Mouse (Mus musculus) heart, embryonic 10.5 days (tissue): ENCODE results near the gene Zfp280c. TPM values are rescaled to one million over a fixed set of nuclear protein-coding genes. Genes with fewer than 3 reads are reported as not detected.

Experiments
- DNase-seq: peaks from one replicate; pipeline ENCODE4 v3.0.0-alpha.2; 2017; ENCODE audit warnings: low spot score
- H3K27ac ChIP-seq: fragments of 300-500 bp; sonication (generic); 2 replicates; pipeline ENCODE4 v1.5.1; 2016; ENCODE audit warnings: mild to moderate bottlenecking
- H3K27me3 ChIP-seq: fragments of 300-500 bp; sonication (generic); 2 replicates; pipeline ENCODE4 v1.6.1; 2016; ENCODE audit warnings: mild to moderate bottlenecking; ENCODE audit not compliant: poor library complexity, insufficient read depth, severe bottlenecking
- H3K36me3 ChIP-seq: fragments of 300-500 bp; sonication (generic); 2 replicates; pipeline ENCODE4 v1.6.1; 2016; ENCODE audit warnings: mild to moderate bottlenecking, moderate library complexity
- H3K4me1 ChIP-seq: fragments of 300-500 bp; sonication (generic); 2 replicates; pipeline ENCODE4 v1.6.1; 2016; ENCODE audit warnings: mild to moderate bottlenecking
- H3K4me3 ChIP-seq: fragments of 300-500 bp; sonication (generic); 2 replicates; pipeline ENCODE4 v1.5.1; 2016; ENCODE audit warnings: mild to moderate bottlenecking, moderate library complexity
- H3K9me3 ChIP-seq: fragments of 300-500 bp; sonication (generic); 2 replicates; pipeline ENCODE4 v1.6.1; 2016; ENCODE audit warnings: mild to moderate bottlenecking, moderate library complexity
- WGBS: fragments of 180-500 bp; shearing (Covaris S2); methylation state at CpG from one replicate; pipeline ENCODE4 v1.1.7; 2016; 5-methylcytosine and 5-hydroxymethylcytosine counted together
- microRNA-seq: library from miRNA; unstranded; fragments of <30 nt; microRNA quantifications from one replicate; pipeline ENCODE4, GENCODE M21; 2017
- polyA plus RNA-seq: library from polyadenylated mRNA; unstranded; fragments of >200 nt; fragmentation: Nextera tagmentation; extraction: Ambion mirVana; gene quantifications from 2 replicates; pipeline ENCODE4 v1.2.1, GENCODE M21; 2016

The Zfp280c gene
- polyA plus RNA-seq, 1 experiment from 2014 or later = 8.8 TPM

GRCm38 (mm10) chrX:48525332-48525731, 69.0 kb downstream of the Zfp280c start:
- WGBS = 73% methylated on average over 1 of the region's 1 CpGs
- Histone ChIP-seq H3K27me3 (no peaks in the 10 kb centered on the region), H3K9me3 (no peaks in the 10 kb centered on the region), H3K4me3 (no peak overlapping the region), H3K27ac (peak overlapping the region; percentile 47; the same call in 1 of the 2 replicates), H3K4me1 (no peaks in the 10 kb centered on the region), H3K36me3 (no peaks in the 10 kb centered on the region)
- no peak for DNase-seq

- H3K9me3 ChIP-seq = no peaks in the 10 kb centered on the region
- H3K4me1 ChIP-seq = no peaks in the 10 kb centered on the region
- no peak for DNase-seq
- no peak overlapping the region for H3K4me3 ChIP-seq
- no peaks in the 10 kb centered on the region for H3K27me3 ChIP-seq
- H3K27ac ChIP-seq = no peak overlapping the region
- WGBS = 58% methylated on average over 3 of the region's 3 CpGs
- H3K36me3 ChIP-seq = no peaks in the 10 kb centered on the region
Observed at GRCm38 (mm10) chrX:48523512-48523911, 70.8 kb downstream of the Zfp280c start.

GRCm38 (mm10) chrX:48521651-48522050, 72.7 kb downstream of the Zfp280c start:
- H3K36me3 ChIP-seq = no peaks in the 10 kb centered on the region
- H3K4me1 ChIP-seq = no peaks in the 10 kb centered on the region
- DNase-seq = no peak
- no peak overlapping the region for H3K27ac ChIP-seq
- H3K4me3 ChIP-seq = no peak overlapping the region
- H3K9me3 ChIP-seq = no peaks in the 10 kb centered on the region
- H3K27me3 ChIP-seq = no peaks in the 10 kb centered on the region
- 74% methylated on average over 3 of the region's 3 CpGs for WGBS

- 12% methylated on average over 20 of the region's 20 CpGs for WGBS
- Histone ChIP-seq H3K4me1 (no peaks in the 10 kb centered on the region), H3K27ac (peak overlapping the region; percentile 79), H3K9me3 (no peaks in the 10 kb centered on the region), H3K27me3 (no peaks in the 10 kb centered on the region), H3K4me3 (peak overlapping the region; percentile 61), H3K36me3 (no peaks in the 10 kb centered on the region)
- DNase-seq = no peak
Observed at GRCm38 (mm10) chrX:48519549-48520085, 74.7 kb downstream of the Zfp280c start.

- H3K36me3 ChIP-seq = no peaks in the 10 kb centered on the region
- no peaks in the 10 kb centered on the region for H3K4me1 ChIP-seq
- no peak for DNase-seq
- H3K4me3 ChIP-seq = peak within 1 kb of the TSS; percentile 61
- peak within 1 kb of the TSS; percentile 79 for H3K27ac ChIP-seq
- 17% methylated on average over 33 of the region's 33 CpGs for WGBS
- no peaks in the 10 kb centered on the region for H3K9me3 ChIP-seq
- no peaks in the 10 kb centered on the region for H3K27me3 ChIP-seq
Observed at GRCm38 (mm10) chrX:48518808-48519548, 75.3 kb downstream of the Zfp280c start, which contains the start of gene Rab33a. Gene Rab33a, plus strand, starts transcription at chrX:48519285.

GRCm38 (mm10) chrX:48518211-48518807, 76.0 kb downstream of the Zfp280c start:
- H3K36me3 ChIP-seq = no peaks in the 10 kb centered on the region
- no peak for DNase-seq
- 28% methylated on average over 15 of the region's 15 CpGs for WGBS
- H3K27me3 ChIP-seq = no peaks in the 10 kb centered on the region
- H3K4me1 ChIP-seq = no peaks in the 10 kb centered on the region
- H3K4me3 ChIP-seq = peak overlapping the region; percentile 61
- H3K9me3 ChIP-seq = no peaks in the 10 kb centered on the region
- peak overlapping the region; percentile 79 for H3K27ac ChIP-seq

GRCm38 (mm10) chrX:48513824-48514223, 80.5 kb downstream of the Zfp280c start:
- Histone ChIP-seq H3K27me3 (no peaks in the 10 kb centered on the region), H3K9me3 (no peaks in the 10 kb centered on the region), H3K4me3 (peak overlapping the region; percentile 63), H3K27ac (no peak overlapping the region), H3K4me1 (0 out of 2 replicates have a peak, but pooled peaks cover 5% of the 10 kb centered on the region), H3K36me3 (no peaks in the 10 kb centered on the region)
- WGBS = 15% methylated on average over 13 of the region's 13 CpGs
- DNase-seq = no peak

GRCm38 (mm10) chrX:48513166-48513807, 81.0 kb downstream of the Zfp280c start, which contains the start of gene Aifm1:
Gene Aifm1, minus strand, starts transcription at chrX:48513563.
- Histone ChIP-seq H3K36me3 (no peaks in the 10 kb centered on the region), H3K9me3 (no peaks in the 10 kb centered on the region), H3K27ac (peak within 1 kb of the TSS; percentile 85), H3K27me3 (no peaks in the 10 kb centered on the region), H3K4me3 (peak within 1 kb of the TSS; percentile 63), H3K4me1 (0 out of 2 replicates have a peak, but pooled peaks cover 5% of the 10 kb centered on the region)
- WGBS = 17% methylated on average over 45 of the region's 45 CpGs
- DNase-seq = peak; percentile 96

- DNase-seq = no peak
- Histone ChIP-seq H3K36me3 (peaks cover 51% of the 10 kb centered on the region), H3K9me3 (no peaks in the 10 kb centered on the region), H3K27me3 (no peaks in the 10 kb centered on the region), H3K27ac (no peak overlapping the region), H3K4me3 (no peak overlapping the region), H3K4me1 (no peaks in the 10 kb centered on the region)
- WGBS = 91% methylated on average over 8 of the region's 8 CpGs
Observed at GRCm38 (mm10) chrX:48493763-48494162, 100.5 kb downstream of the Zfp280c start.

Small RNA genes within 50 kb of the gene (microRNA-seq; reads per million reads assigned to microRNA genes)
- gene Gm27828 = not detected

Other genes starting within 250 kb of the Zfp280c start
- 9.9 and 15.7 TPM in 2 replicates for gene Elf4, start 131.4 kb downstream of the Zfp280c start, polyA plus RNA-seq
- 108 and 118 TPM in 2 replicates for gene Aifm1, start 80.9 kb downstream of the Zfp280c start, polyA plus RNA-seq
- 7.8 and 8.0 TPM in 2 replicates for gene Rab33a, start 75.2 kb downstream of the Zfp280c start, polyA plus RNA-seq
- gene Slc25a14, start 28.9 kb upstream of the Zfp280c start, polyA plus RNA-seq = 10.9 and 11.0 TPM in 2 replicates
- gene Gpr119, start 80.0 kb upstream of the Zfp280c start, polyA plus RNA-seq = not detected in 2 replicates
- 20.2 and 22.7 TPM in 2 replicates for gene Rbmx2, start 100.5 kb upstream of the Zfp280c start, polyA plus RNA-seq